Mouse (Mus musculus): ENCODE measurements around the gene Syne4. TPM values are rescaled to one million over a fixed set of nuclear protein-coding genes. Genes with fewer than 3 reads are reported as not detected.

Gene Syne4
- polyA plus RNA-seq, 1 experiment, result 0.20 TPM

DNA sequence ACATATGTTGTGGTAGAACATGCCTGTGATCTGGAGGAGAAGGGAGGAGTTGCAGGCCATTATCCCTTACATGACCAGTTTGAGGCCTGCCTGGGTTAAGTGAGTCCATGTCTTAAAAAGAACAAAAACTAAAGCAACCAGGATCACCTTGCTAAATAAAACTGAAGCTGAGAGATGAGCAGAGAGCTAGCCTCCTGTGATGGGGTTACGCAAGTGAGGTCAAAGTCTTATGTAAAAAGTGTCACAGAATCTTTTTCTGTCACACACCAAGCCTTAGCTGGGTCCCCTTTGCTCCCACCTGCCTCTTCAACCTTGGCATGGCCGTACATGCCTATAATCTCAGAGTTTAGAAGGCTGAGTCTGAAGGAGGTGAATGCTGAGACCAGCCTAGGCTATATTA lies 6.3 kb downstream of the Syne4 start:
- no peaks in the 10 kb centered on the region for H3K36me3 ChIP-seq (ENCODE audit: control insufficient read depth, insufficient read depth)
- no peak overlapping the region for H3ac ChIP-seq (ENCODE audit: control insufficient read depth, insufficient read length, low read depth)
- no peak for TF ChIP-seq CEBPB (IDR thresholded peaks at IDR 0.05; ENCODE audit: low read depth)
- no peak for TF ChIP-seq FOSL1 (IDR thresholded peaks at IDR 0.05; ENCODE audit: insufficient read depth, low read length, poor library complexity, severe bottlenecking)
- TF ChIP-seq MYOD1 (IDR thresholded peaks at IDR 0.05; ENCODE audit: control insufficient read depth, insufficient read length, low read depth), result no peak
- TF ChIP-seq MAX (IDR thresholded peaks at IDR 0.05), result no peak
- no peak for TF ChIP-seq USF1 (IDR thresholded peaks at IDR 0.05; ENCODE audit: low read depth)
- TF ChIP-seq MYOG (IDR thresholded peaks at IDR 0.05; ENCODE audit: control insufficient read depth, extremely low read depth, insufficient read length), result no peak
- no peak for TF ChIP-seq CTCF (IDR thresholded peaks at IDR 0.05; ENCODE audit: control insufficient read depth, insufficient read depth, insufficient read length)
- H3K79me2 ChIP-seq (ENCODE audit: control insufficient read depth, insufficient read depth), result peaks cover 4% of the 10 kb centered on the region
- H3K27me3 ChIP-seq (ENCODE audit: control insufficient read depth, insufficient read depth, insufficient read length), result no peaks in the 10 kb centered on the region
- no peaks in the 10 kb centered on the region for H3K79me3 ChIP-seq (ENCODE audit: low read depth)
- no peak overlapping the region for H3K4me3 ChIP-seq (ENCODE audit: insufficient read depth, poor library complexity, severe bottlenecking)

DNA sequence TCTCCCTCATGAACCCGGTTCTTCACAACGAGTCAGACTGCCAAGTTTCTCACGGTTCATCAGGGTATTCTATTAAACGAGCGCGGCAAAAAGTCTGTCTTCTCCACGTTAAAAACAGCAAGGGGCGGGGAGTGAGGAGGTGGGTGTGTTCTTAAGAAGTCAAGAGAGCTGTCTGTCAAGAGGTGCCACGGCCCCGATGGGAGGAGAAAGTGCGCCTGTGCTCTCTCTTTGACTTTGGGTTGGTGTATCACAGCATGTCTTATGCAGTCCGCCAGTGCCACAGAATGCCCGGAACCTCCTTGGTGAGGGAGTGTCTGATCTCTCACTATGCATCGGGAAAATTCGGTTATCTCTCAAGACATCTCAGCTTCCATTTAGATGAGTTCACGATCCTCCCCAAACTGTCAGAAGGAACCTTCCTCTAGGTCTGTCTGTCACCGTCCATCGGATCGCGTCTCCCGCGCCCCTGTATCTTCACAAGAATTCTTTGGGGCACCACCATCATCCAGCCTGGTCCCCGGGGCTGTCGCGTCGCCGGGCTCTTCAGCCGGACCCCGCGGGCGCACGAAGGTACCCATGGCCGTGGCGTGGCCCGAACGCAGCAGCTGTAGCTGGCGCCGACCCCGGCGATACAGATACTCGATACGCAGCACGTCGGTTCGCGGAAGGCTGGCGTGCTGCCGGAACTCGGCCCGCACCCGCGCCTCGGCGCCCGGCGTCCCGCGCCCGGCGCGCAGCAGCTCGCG lies 7.1 kb downstream of the Syne4 start, which contains the start of gene E130208F15Rik:
Gene E130208F15Rik, plus strand, starts transcription at position 202 of the 746 bp plus-strand sequence.
- TF ChIP-seq CTCF (IDR thresholded peaks at IDR 0.05; ENCODE audit: control insufficient read depth, insufficient read depth, insufficient read length), result no peak
- TF ChIP-seq USF1 (IDR thresholded peaks at IDR 0.05; ENCODE audit: low read depth), result no peak
- TF ChIP-seq FOSL1 (IDR thresholded peaks at IDR 0.05; ENCODE audit: insufficient read depth, low read length, poor library complexity, severe bottlenecking), result no peak
- no peaks in the 10 kb centered on the region for H3K36me3 ChIP-seq (ENCODE audit: control insufficient read depth, insufficient read depth)
- no peaks in the 10 kb centered on the region for H3K79me3 ChIP-seq (ENCODE audit: low read depth)

DNA sequence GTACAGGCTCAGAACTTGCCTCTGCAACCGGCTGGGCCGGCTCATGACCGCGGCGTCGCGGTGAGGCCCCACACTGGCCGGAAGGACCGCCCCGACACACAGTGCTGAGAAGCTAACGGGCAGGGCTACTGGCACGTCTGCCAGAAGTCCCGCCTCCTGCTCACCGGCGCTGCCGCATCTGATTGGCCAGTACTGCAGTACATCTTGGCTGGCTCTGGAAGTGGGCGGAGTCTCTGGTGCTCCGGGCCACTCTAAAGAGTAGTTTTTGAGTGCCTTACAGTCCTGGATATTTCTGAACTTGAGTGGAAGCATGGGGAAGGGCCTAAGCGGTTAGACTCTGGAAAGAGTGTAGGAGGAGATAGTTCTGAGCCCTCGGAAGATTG lies 7.7 kb downstream of the Syne4 start:
- Histone ChIP-seq H3ac (ENCODE audit: control insufficient read depth, insufficient read length, low read depth) (peak overlapping the region; percentile 75), H3K79me3 (ENCODE audit: low read depth) (no peaks in the 10 kb centered on the region), H3K4me3 (ENCODE audit: insufficient read depth, poor library complexity, severe bottlenecking) (peak overlapping the region; percentile 52), H3K27me3 (ENCODE audit: control insufficient read depth, insufficient read depth, insufficient read length) (peaks cover 4% of the 10 kb centered on the region), H3K79me2 (ENCODE audit: control insufficient read depth, insufficient read depth) (peaks cover 4% of the 10 kb centered on the region), H3K36me3 (ENCODE audit: control insufficient read depth, insufficient read depth) (no peaks in the 10 kb centered on the region)
- TF ChIP-seq FOSL1 (IDR thresholded peaks at IDR 0.05; ENCODE audit: insufficient read depth, low read length, poor library complexity, severe bottlenecking), result no peak
- no peak for TF ChIP-seq USF1 (IDR thresholded peaks at IDR 0.05; ENCODE audit: low read depth)
- TF ChIP-seq CEBPB (IDR thresholded peaks at IDR 0.05; ENCODE audit: low read depth), result no peak
- TF ChIP-seq MYOD1 (IDR thresholded peaks at IDR 0.05; ENCODE audit: control insufficient read depth, insufficient read length, low read depth), result no peak
- TF ChIP-seq MYOG (IDR thresholded peaks at IDR 0.05; ENCODE audit: control insufficient read depth, extremely low read depth, insufficient read length), result no peak
- TF ChIP-seq CTCF (IDR thresholded peaks at IDR 0.05; ENCODE audit: control insufficient read depth, insufficient read depth, insufficient read length), result no peak
- no peak for TF ChIP-seq MAX (IDR thresholded peaks at IDR 0.05)

More for the DNA sequence above, 7.1 kb downstream of the Syne4 start, which contains the start of gene E130208F15Rik:
- peaks cover 4% of the 10 kb centered on the region for H3K79me2 ChIP-seq (ENCODE audit: control insufficient read depth, insufficient read depth)
- no peaks in the 10 kb centered on the region for H3K27me3 ChIP-seq (ENCODE audit: control insufficient read depth, insufficient read depth, insufficient read length)
- peak within 1 kb of the TSS; percentile 52 for H3K4me3 ChIP-seq (ENCODE audit: insufficient read depth, poor library complexity, severe bottlenecking)
- peak within 1 kb of the TSS; percentile 75 for H3ac ChIP-seq (ENCODE audit: control insufficient read depth, insufficient read length, low read depth)

DNA sequence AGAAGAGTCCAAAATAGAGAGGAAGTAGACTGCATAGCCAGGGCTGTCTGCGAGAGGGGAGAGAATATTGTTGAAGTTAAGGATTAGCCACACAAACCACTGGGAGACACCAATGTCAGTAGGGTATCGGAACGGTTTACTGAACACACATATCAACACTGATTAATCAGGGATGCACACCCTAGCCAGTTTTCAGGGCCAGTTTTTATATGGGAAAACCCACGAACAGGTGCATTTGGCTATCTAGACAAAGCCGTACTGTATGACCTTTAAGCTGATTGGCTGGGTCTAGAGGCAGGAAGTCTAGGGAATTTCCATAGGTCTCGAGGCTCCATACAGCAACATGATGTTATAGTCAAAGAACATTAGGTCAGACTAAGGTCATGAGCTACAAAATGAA lies 8.3 kb downstream of the Syne4 start:
- Histone ChIP-seq H3K79me3 (ENCODE audit: low read depth) (no peaks in the 10 kb centered on the region), H3K4me3 (ENCODE audit: insufficient read depth, poor library complexity, severe bottlenecking) (no peak overlapping the region), H3K36me3 (ENCODE audit: control insufficient read depth, insufficient read depth) (no peaks in the 10 kb centered on the region), H3ac (ENCODE audit: control insufficient read depth, insufficient read length, low read depth) (no peak overlapping the region), H3K79me2 (ENCODE audit: control insufficient read depth, insufficient read depth) (peaks cover 4% of the 10 kb centered on the region), H3K27me3 (ENCODE audit: control insufficient read depth, insufficient read depth, insufficient read length) (peaks cover 5% of the 10 kb centered on the region)
- TF ChIP-seq USF1 (IDR thresholded peaks at IDR 0.05; ENCODE audit: low read depth), result no peak
- TF ChIP-seq FOSL1 (IDR thresholded peaks at IDR 0.05; ENCODE audit: insufficient read depth, low read length, poor library complexity, severe bottlenecking), result no peak
- no peak for TF ChIP-seq MYOD1 (IDR thresholded peaks at IDR 0.05; ENCODE audit: control insufficient read depth, insufficient read length, low read depth)
- TF ChIP-seq CTCF (IDR thresholded peaks at IDR 0.05; ENCODE audit: control insufficient read depth, insufficient read depth, insufficient read length), result no peak
- no peak for TF ChIP-seq CEBPB (IDR thresholded peaks at IDR 0.05; ENCODE audit: low read depth)
- TF ChIP-seq MAX (IDR thresholded peaks at IDR 0.05), result no peak
- TF ChIP-seq MYOG (IDR thresholded peaks at IDR 0.05; ENCODE audit: control insufficient read depth, extremely low read depth, insufficient read length), result no peak

DNA sequence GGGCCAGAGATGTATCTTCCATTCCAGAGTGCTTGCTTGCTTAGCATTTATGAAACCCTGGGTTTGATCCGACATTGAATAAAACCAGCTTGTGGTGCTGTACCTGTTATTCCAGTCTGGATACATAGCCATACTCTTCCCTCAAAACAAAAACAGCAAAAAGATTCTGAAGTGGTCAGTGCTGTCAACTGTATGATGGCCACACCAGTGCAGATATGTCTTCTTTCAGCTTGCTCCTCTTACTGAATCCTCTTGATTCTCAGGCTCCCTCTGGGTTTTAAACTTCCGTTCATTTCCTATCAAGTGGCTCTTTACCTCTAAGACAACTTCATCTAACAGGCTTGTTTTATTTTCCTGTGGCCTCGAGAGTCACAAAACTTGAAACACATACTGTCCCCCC lies 9.2 kb downstream of the Syne4 start, which contains the start of gene Sdhaf1:
Gene Sdhaf1, minus strand, starts transcription at position 101 of the 400 bp plus-strand sequence.
- Histone ChIP-seq H3K79me2 (ENCODE audit: control insufficient read depth, insufficient read depth) (peaks cover 4% of the 10 kb centered on the region), H3K79me3 (ENCODE audit: low read depth) (no peaks in the 10 kb centered on the region), H3K27me3 (ENCODE audit: control insufficient read depth, insufficient read depth, insufficient read length) (peaks cover 5% of the 10 kb centered on the region), H3K36me3 (ENCODE audit: control insufficient read depth, insufficient read depth) (no peaks in the 10 kb centered on the region), H3K4me3 (ENCODE audit: insufficient read depth, poor library complexity, severe bottlenecking) (no peak within 1 kb of the TSS), H3ac (ENCODE audit: control insufficient read depth, insufficient read length, low read depth) (no peak within 1 kb of the TSS)
- no peak for TF ChIP-seq MAX (IDR thresholded peaks at IDR 0.05)
- no peak for TF ChIP-seq MYOG (IDR thresholded peaks at IDR 0.05; ENCODE audit: control insufficient read depth, extremely low read depth, insufficient read length)
- no peak for TF ChIP-seq CEBPB (IDR thresholded peaks at IDR 0.05; ENCODE audit: low read depth)
- TF ChIP-seq MYOD1 (IDR thresholded peaks at IDR 0.05; ENCODE audit: control insufficient read depth, insufficient read length, low read depth), result no peak
- TF ChIP-seq FOSL1 (IDR thresholded peaks at IDR 0.05; ENCODE audit: insufficient read depth, low read length, poor library complexity, severe bottlenecking), result no peak
- TF ChIP-seq CTCF (IDR thresholded peaks at IDR 0.05; ENCODE audit: control insufficient read depth, insufficient read depth, insufficient read length), result no peak
- TF ChIP-seq USF1 (IDR thresholded peaks at IDR 0.05; ENCODE audit: low read depth), result no peak

Data from C2C12 (cell line).